Mouse (Mus musculus) MEL (cell line): ENCODE measurements around the gene Doc2g. TPM values are rescaled to one million over a fixed set of nuclear protein-coding genes. Genes with fewer than 3 reads are reported as not detected.
"Not testable (repeated sequence)": the region's sequence is repeated elsewhere in the genome, so short reads cannot be mapped to it uniquely, and the experiment has no call there.

Source experiments
- DNase-seq: peaks from one replicate; pipeline ENCODE4 v3.0.0; 2011; ENCODE audit warnings: low read depth, low spot score
- H3K27ac ChIP-seq: 2 replicates; pipeline ENCODE4 v1.5.1; 2012; ENCODE audit warnings: low read depth, mild to moderate bottlenecking, control low read depth, low read length, moderate library complexity; ENCODE audit not compliant: control insufficient read depth
- H3K27me3 ChIP-seq, 2 experiments: fragments of 150-350 bp in 1 of 2; sonication (generic) in 1 of 2; 2 replicates each; pipeline ENCODE4 v1.6.1; 2012; ENCODE audit warnings: low read length in 2 of 2, mild to moderate bottlenecking in 2 of 2, improper control_type of control experiment in 1 of 2, moderate library complexity in 1 of 2; ENCODE audit not compliant: insufficient read depth in 2 of 2, control insufficient read depth in 1 of 2
- H3K36me3 ChIP-seq, 2 experiments: 2 replicates each; pipeline ENCODE4 v1.6.1; 2012 to 2014; ENCODE audit warnings: low read length in 2 of 2, improper control_type of control experiment in 1 of 2, inconsistent platforms in 1 of 2, mild to moderate bottlenecking in 1 of 2; ENCODE audit not compliant: insufficient read depth in 2 of 2, control insufficient read depth in 1 of 2
- H3K4me1 ChIP-seq, 2 experiments: fragments of 150-350 bp in 1 of 2; sonication (generic) in 1 of 2; 2 replicates each; pipeline ENCODE4 v1.6.1; 2012; ENCODE audit warnings: low read length in 2 of 2, improper control_type of control experiment in 1 of 2, mild to moderate bottlenecking in 1 of 2; ENCODE audit not compliant: insufficient read depth in 2 of 2, control insufficient read depth in 1 of 2
- H3K4me3 ChIP-seq, 2 experiments: fragments of 150-350 bp in 1 of 2; sonication (generic) in 1 of 2; 2 replicates each; pipeline ENCODE4 v1.5.1; 2012; ENCODE audit warnings: low read depth in 2 of 2, low read length in 2 of 2, mild to moderate bottlenecking in 2 of 2, moderate library complexity in 2 of 2, control low read depth in 1 of 2, improper control_type of control experiment in 1 of 2; ENCODE audit not compliant: control insufficient read depth in 1 of 2, insufficient read depth in 1 of 2
- H3K79me2 ChIP-seq: 2 replicates; pipeline ENCODE4 v1.6.1; 2012; ENCODE audit warnings: mild to moderate bottlenecking, low read length, moderate library complexity; ENCODE audit not compliant: control insufficient read depth, poor library complexity, insufficient read depth
- H3K9ac ChIP-seq: 2 replicates; pipeline ENCODE4 v1.6.1; 2012; ENCODE audit warnings: low read depth, mild to moderate bottlenecking, control low read depth, low read length, moderate library complexity; ENCODE audit not compliant: control insufficient read depth, poor library complexity, severe bottlenecking
- H3K9me3 ChIP-seq: fragments of 150-350 bp; sonication (generic); replicated peaks from 2 replicates; pipeline ENCODE4 v1.6.1; 2012; ENCODE audit warnings: mild to moderate bottlenecking, low read length, improper control_type of control experiment, moderate library complexity; ENCODE audit not compliant: insufficient read depth
- BHLHE40 ChIP-seq: IDR thresholded peaks from 2 replicates; pipeline ENCODE4 v1.6.1; 2012; ENCODE audit warnings: low read depth, mild to moderate bottlenecking, inconsistent platforms, low read length, improper control_type of control experiment, borderline replicate concordance
- CHD2 ChIP-seq: IDR thresholded peaks from 2 replicates; pipeline ENCODE4 v1.6.1; 2011; ENCODE audit warnings: low read length, improper control_type of control experiment
- E2F4 ChIP-seq: IDR thresholded peaks from 2 replicates; pipeline ENCODE4 v1.6.1; 2011; ENCODE audit warnings: low read depth, low read length, improper control_type of control experiment, borderline replicate concordance
- ELF1 ChIP-seq: IDR thresholded peaks from 2 replicates; pipeline ENCODE4 v1.6.1; 2014; ENCODE audit warnings: low read depth, mild to moderate bottlenecking, inconsistent platforms, low read length, improper control_type of control experiment, moderate library complexity
- ETS1 ChIP-seq: IDR thresholded peaks from 2 replicates; pipeline ENCODE4 v1.6.1; 2012; ENCODE audit warnings: low read depth, mild to moderate bottlenecking, inconsistent platforms, low read length, improper control_type of control experiment, moderate library complexity
- KAT2A ChIP-seq: conservative IDR thresholded peaks from 2 replicates; pipeline ENCODE4 v1.6.1; 2012; ENCODE audit warnings: low read depth, low read length, improper control_type of control experiment, inconsistent platforms
- MAZ ChIP-seq: IDR thresholded peaks from 2 replicates; pipeline ENCODE4 v1.6.1; 2012; ENCODE audit warnings: low read depth, mild to moderate bottlenecking, inconsistent platforms, low read length, improper control_type of control experiment
- POLR2A ChIP-seq, 2 experiments: IDR thresholded peaks; 2 replicates each; pipeline ENCODE4 v1.6.1; 2011 to 2012; ENCODE audit warnings: low read length in 2 of 2, mild to moderate bottlenecking in 2 of 2, control low read depth in 1 of 2, improper control_type of control experiment in 1 of 2, low read depth in 1 of 2, moderate library complexity in 1 of 2; ENCODE audit not compliant: control insufficient read depth in 1 of 2, insufficient read depth in 1 of 2, poor library complexity in 1 of 2
- POLR2AphosphoS5 ChIP-seq: IDR thresholded peaks from 2 replicates; pipeline ENCODE4 v1.6.1; 2012; ENCODE audit warnings: low read depth, borderline replicate concordance, mild to moderate bottlenecking, inconsistent platforms, low read length, moderate library complexity, mixed read lengths
- SIN3A ChIP-seq: IDR thresholded peaks from 2 replicates; pipeline ENCODE4 v1.6.1; 2012; ENCODE audit warnings: low read length, improper control_type of control experiment, inconsistent platforms
- SMC3 ChIP-seq: IDR thresholded peaks from 2 replicates; pipeline ENCODE4 v1.6.1; 2011; ENCODE audit warnings: low read depth, low read length, improper control_type of control experiment
- TAL1 ChIP-seq: IDR thresholded peaks from 2 replicates; pipeline ENCODE4 v1.6.1; 2012; ENCODE audit warnings: mild to moderate bottlenecking, inconsistent platforms, low read length, moderate library complexity, mixed read lengths
- UBTF ChIP-seq: IDR thresholded peaks from 2 replicates; pipeline ENCODE4 v1.6.1; 2012; ENCODE audit warnings: low read depth, mild to moderate bottlenecking, inconsistent platforms, low read length, improper control_type of control experiment, moderate library complexity, borderline replicate concordance; ENCODE audit not compliant: insufficient read depth
- USF1 ChIP-seq: IDR thresholded peaks from 2 replicates; pipeline ENCODE4 v1.6.1; 2014; ENCODE audit warnings: low read depth, mild to moderate bottlenecking, inconsistent platforms, low read length, improper control_type of control experiment, moderate library complexity
- ZC3H11A ChIP-seq: IDR thresholded peaks from 2 replicates; pipeline ENCODE4 v1.6.1; 2012; ENCODE audit warnings: low read depth, mild to moderate bottlenecking, inconsistent platforms, low read length, improper control_type of control experiment
- ZNF384 ChIP-seq: IDR thresholded peaks from 2 replicates; pipeline ENCODE4 v1.6.1; 2012; ENCODE audit warnings: low read depth, mild to moderate bottlenecking, inconsistent platforms, low read length, improper control_type of control experiment
- polyA plus RNA-seq, 2 experiments: library from polyadenylated mRNA; stranded (reverse) in 1 of 2; unstranded in 1 of 2; fragments of >175 nt in 1 of 2; fragments of >200 nt in 1 of 2; gene quantifications; 2 replicates each; pipeline versions ENCODE4 v1.2.1 to v1.2.4; 2012; ENCODE audit warnings: low replicate concordance in 2 of 2, low read depth in 1 of 2; ENCODE audit not compliant: insufficient read length in 2 of 2, insufficient read depth in 1 of 2, missing spikeins in 1 of 2
- total RNA-seq: library from RNA; depleted of rRNA; stranded (reverse); fragments of 300-350 nt; gene quantifications from 2 replicates; pipeline ENCODE4 v1.2.3, GENCODE M21; 2012

The Doc2g gene
- total and polyA plus RNA-seq, 3 experiments: 9.9 to 16.0 TPM; not detected in 1

- TF ChIP-seq ETS1 (0 out of 2 replicates have a peak, but pooled peaks have one; percentile 7), UBTF (no peak), ZNF384 (no peak)
- H3K27ac ChIP-seq: no peak overlapping the region
Measured at GRCm38 (mm10) chr19:3967258-3967657, 35.9 kb upstream of the Doc2g start.

GRCm38 (mm10) chr19:3972229-3972628 lies 30.9 kb upstream of the Doc2g start, which contains the start of gene Aldh3b2:
Aldh3b2 (plus strand) TSS chr19:3972328.
- Histone ChIP-seq H3K4me3 (no peak within 1 kb of the TSS), H3K36me3 (no peaks in the 10 kb centered on the region), H3K4me1 (no peaks in the 10 kb centered on the region), H3K9ac (no peak within 1 kb of the TSS), H3K27me3 (peaks cover 2 to 3% of the 10 kb centered on the region in 2 experiments; a peak in 2 of 4 replicates), H3K27ac (no peak within 1 kb of the TSS), H3K79me2 (no peaks in the 10 kb centered on the region), H3K9me3 (no peaks in the 10 kb centered on the region)
- no peak for DNase-seq
- TF ChIP-seq E2F4 (no peak), UBTF (no peak), ZC3H11A (no peak)

More at GRCm38 (mm10) chr19:3967258-3967657, 35.9 kb upstream of the Doc2g start:
- no peaks in the 10 kb centered on the region for H3K36me3 ChIP-seq
- no peaks in the 10 kb centered on the region for H3K79me2 ChIP-seq
- peak; percentile 36 for DNase-seq
- 0 out of 4 replicates have a peak, but pooled peaks cover 2 to 3% of the 10 kb centered on the region in 2 experiments for H3K27me3 ChIP-seq
- H3K4me1 ChIP-seq: no peaks in the 10 kb centered on the region
- no peaks in the 10 kb centered on the region for H3K9me3 ChIP-seq
- H3K9ac ChIP-seq: no peak overlapping the region
- H3K4me3 ChIP-seq: no peak overlapping the region

- H3K36me3 ChIP-seq, H3K9me3 ChIP-seq, H3K4me3 ChIP-seq, H3K9ac ChIP-seq, H3K27ac ChIP-seq, H3K27me3 ChIP-seq, H3K79me2 ChIP-seq, H3K4me1 ChIP-seq, DNase-seq: not testable (repeated sequence)
Measured at GRCm38 (mm10) chr19:3974608-3975007, 28.5 kb upstream of the Doc2g start.

GRCm38 (mm10) chr19:3975866-3976265 lies 27.2 kb upstream of the Doc2g start:
- H3K4me3 ChIP-seq: no peak overlapping the region
- no peak overlapping the region for H3K27ac ChIP-seq
- DNase-seq: no peak
- TF ChIP-seq MAZ: no peak
- no peak for TF ChIP-seq SIN3A
- no peak for TF ChIP-seq ELF1
- TF ChIP-seq TAL1: no peak
- no peak for TF ChIP-seq USF1
- TF ChIP-seq POLR2AphosphoS5: no peak
- no peak for TF ChIP-seq POLR2A (IDR thresholded peaks at IDR 0.05; ENCODE audit: control insufficient read depth in 1 of 2, insufficient read depth in 1 of 2, low read depth in 1 of 2, low read length in 2 of 2, poor library complexity in 1 of 2)
- no peak for TF ChIP-seq CHD2
- TF ChIP-seq SMC3: no peak
- TF ChIP-seq BHLHE40: no peak
- TF ChIP-seq KAT2A: no peak
- H3K4me1 ChIP-seq: no peaks in the 10 kb centered on the region
- H3K79me2 ChIP-seq: no peaks in the 10 kb centered on the region
- H3K36me3 ChIP-seq: no peaks in the 10 kb centered on the region
- no peaks in the 10 kb centered on the region for H3K9me3 ChIP-seq
- no peak overlapping the region for H3K9ac ChIP-seq
- H3K27me3 ChIP-seq: peaks cover 0 to 2% of the 10 kb centered on the region in 2 experiments; a peak in 2 of 4 replicates
